Mouse (Mus musculus) brain, adult 2 months (tissue): ENCODE results near the gene Ikzf1.

ENCODE experiments used
- DNase-seq: peaks from one replicate; pipeline ENCODE4 v3.0.0; 2011; ENCODE audit warnings: low read depth, low spot score

The Ikzf1 gene

GRCm38 (mm10) chr11:11690059-11690844 is 5.4 kb downstream of the Ikzf1 start:
- peak; percentile 7 for DNase-seq

GRCm38 (mm10) chr11:11690845-11691196 is 6.0 kb downstream of the Ikzf1 start:
- DNase-seq: no peak

GRCm38 (mm10) chr11:11691324-11692058 is 6.7 kb downstream of the Ikzf1 start:
- DNase-seq: no peak

- DNase-seq: no peak
Measured at GRCm38 (mm10) chr11:11692558-11693166, 7.9 kb downstream of the Ikzf1 start.

GRCm38 (mm10) chr11:11693446-11693845 is 8.6 kb downstream of the Ikzf1 start:
- DNase-seq: no peak

GRCm38 (mm10) chr11:11694072-11694471 is 9.3 kb downstream of the Ikzf1 start:
- no peak for DNase-seq

GRCm38 (mm10) chr11:11694472-11695177 is 9.8 kb downstream of the Ikzf1 start:
- no peak for DNase-seq

- no peak for DNase-seq
Measured at GRCm38 (mm10) chr11:11695211-11695887, 10.5 kb downstream of the Ikzf1 start.

GRCm38 (mm10) chr11:11695907-11696306 is 11.1 kb downstream of the Ikzf1 start:
- DNase-seq: no peak

GRCm38 (mm10) chr11:11696814-11697213 is 12.0 kb downstream of the Ikzf1 start:
- DNase-seq: no peak

- DNase-seq: no peak
Measured at GRCm38 (mm10) chr11:11701378-11701777, 16.6 kb downstream of the Ikzf1 start.

- no peak for DNase-seq
Measured at GRCm38 (mm10) chr11:11703776-11704175, 19.0 kb downstream of the Ikzf1 start.

- DNase-seq: no peak
Measured at GRCm38 (mm10) chr11:11708154-11708719, 23.4 kb downstream of the Ikzf1 start.

GRCm38 (mm10) chr11:11709311-11709710 is 24.5 kb downstream of the Ikzf1 start:
- no peak for DNase-seq

- DNase-seq: no peak
Measured at GRCm38 (mm10) chr11:11710718-11711117, 25.9 kb downstream of the Ikzf1 start.

- no peak for DNase-seq
Measured at GRCm38 (mm10) chr11:11711748-11712147, 26.9 kb downstream of the Ikzf1 start.

GRCm38 (mm10) chr11:11714676-11715075 is 29.9 kb downstream of the Ikzf1 start:
- no peak for DNase-seq

- no peak for DNase-seq
Measured at GRCm38 (mm10) chr11:11715963-11716691, 31.3 kb downstream of the Ikzf1 start.

- DNase-seq: peak; percentile 5
Measured at GRCm38 (mm10) chr11:11716692-11717037, 31.9 kb downstream of the Ikzf1 start.

- DNase-seq: peak; percentile 1
Measured at GRCm38 (mm10) chr11:11717606-11718167, 32.9 kb downstream of the Ikzf1 start.
